Mouse (Mus musculus): ENCODE measurements at regions not wholly inside any gene's neighbourhood (a gene's known extent, or its start where the extent isn't known, plus 50 kb on each side); places are given as distances from the start of the nearest gene placed in this dataset.
A peak's percentile ranks its signal among the peaks of the same experiment; 100 is the strongest.

- Histone ChIP-seq H3K4me1 (ENCODE audit: control insufficient read depth, insufficient read depth, low read length) (no peaks in the 10 kb centered on the region), H3K27ac (ENCODE audit: insufficient read depth, low read depth, low read length) (no peak overlapping the region), H3K4me3 (ENCODE audit: insufficient read depth, low read depth, low read length) (no peak overlapping the region), H3K27me3 (replicated peaks; ENCODE audit: control insufficient read depth, insufficient read depth, low read length) (no peaks in the 10 kb centered on the region), H3K36me3 (ENCODE audit: control insufficient read depth, insufficient read depth, low read length) (no peaks in the 10 kb centered on the region)
- peak; percentile 11 for DNase-seq
- WGBS, result 26% methylated on average over 4 of the region's 4 CpGs
- TF ChIP-seq CTCF (conservative IDR thresholded peaks at IDR 0.05; ENCODE audit: insufficient read depth, insufficient read length, low read depth, low read length) (no peak), POLR2A (IDR thresholded peaks at IDR 0.05; ENCODE audit: low read depth, low read length) (no peak)
These were observed 74.8 kb upstream of the Sult1c1 start for GRCm38 (mm10) chr17:54065187-54065795.

DNA sequence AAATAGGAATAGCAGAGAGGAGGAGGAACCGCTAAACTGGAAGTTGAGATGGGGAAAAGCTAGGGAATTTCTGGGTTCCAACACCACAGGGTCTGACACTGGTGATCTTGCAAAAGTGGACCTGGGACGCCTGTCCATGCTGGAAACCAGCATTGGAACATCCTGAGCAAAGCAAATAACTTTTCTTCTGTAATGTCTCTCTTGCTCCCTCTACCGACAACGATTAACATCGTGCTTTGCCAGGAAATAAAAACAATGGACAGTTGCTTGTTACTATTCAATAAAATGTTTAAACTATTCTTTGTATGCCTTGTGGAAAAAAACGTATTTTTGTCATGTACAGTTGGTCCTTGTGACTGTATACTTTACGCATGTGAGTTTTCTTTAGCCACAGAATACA is 70.8 kb upstream of the Sult1c1 start:
- H3K36me3 ChIP-seq (ENCODE audit: control insufficient read depth, insufficient read depth, low read length), result no peaks in the 10 kb centered on the region
- H3K27ac ChIP-seq (ENCODE audit: insufficient read depth, low read depth, low read length), result no peak overlapping the region
- H3K4me1 ChIP-seq (ENCODE audit: control insufficient read depth, insufficient read depth, low read length), result no peaks in the 10 kb centered on the region
- H3K4me3 ChIP-seq (ENCODE audit: insufficient read depth, low read depth, low read length), result no peak overlapping the region
- TF ChIP-seq POLR2A (IDR thresholded peaks at IDR 0.05; ENCODE audit: low read depth, low read length), result no peak
- peak; percentile 33; the same call in 1 of the 2 replicates for TF ChIP-seq CTCF (conservative IDR thresholded peaks at IDR 0.05; ENCODE audit: insufficient read depth, insufficient read length, low read depth, low read length)
- 28% methylated on average over 7 of the region's 7 CpGs for WGBS
- H3K27me3 ChIP-seq (replicated peaks; ENCODE audit: control insufficient read depth, insufficient read depth, low read length), result no peaks in the 10 kb centered on the region
- peak; percentile 41 for DNase-seq

Data from kidney, adult 2 months (tissue).